Mouse (Mus musculus) mesoderm, embryonic 11.5 days (tissue): Measurements from ENCODE around the gene Rpl23.
"Not testable (repeated sequence)": the region's sequence is repeated elsewhere in the genome, so short reads cannot be mapped to it uniquely, and the experiment has no call there.

Experiments used
- DNase-seq: peaks from one replicate; pipeline ENCODE4 v3.0.0-alpha.2; 2012; ENCODE audit warnings: low read depth, low spot score

The Rpl23 gene

GRCm38 (mm10) chr11:97766154-97766881 is 15.9 kb downstream of the Rpl23 start, which contains the start of gene Cwc25:
Cwc25 (minus strand) TSS chr11:97766556.
- DNase-seq: peak; percentile 95

- no peak for DNase-seq
These were observed 20.6 kb downstream of the Rpl23 start for GRCm38 (mm10) chr11:97761638-97762037.

GRCm38 (mm10) chr11:97758942-97759341 is 23.3 kb downstream of the Rpl23 start:
- DNase-seq: no peak

GRCm38 (mm10) chr11:97758125-97758524 is 24.1 kb downstream of the Rpl23 start:
- no peak for DNase-seq

- no peak for DNase-seq
These were observed 29.0 kb downstream of the Rpl23 start for GRCm38 (mm10) chr11:97753277-97753676.

GRCm38 (mm10) chr11:97748496-97748895 is 33.7 kb downstream of the Rpl23 start:
- no peak for DNase-seq

- no peak for DNase-seq
These were observed 34.5 kb downstream of the Rpl23 start for GRCm38 (mm10) chr11:97747773-97748172.

GRCm38 (mm10) chr11:97745331-97745721 is 36.9 kb downstream of the Rpl23 start:
- no peak for DNase-seq

- DNase-seq: peak; percentile 99
These were observed 37.4 kb downstream of the Rpl23 start for GRCm38 (mm10) chr11:97744718-97745330.

GRCm38 (mm10) chr11:97744063-97744717 is 38.0 kb downstream of the Rpl23 start, which contains the start of gene Pip4k2b:
Pip4k2b (minus strand) TSS chr11:97744704.
- DNase-seq: peak; percentile 41

GRCm38 (mm10) chr11:97743423-97743822 is 38.8 kb downstream of the Rpl23 start:
- no peak for DNase-seq

- DNase-seq: no peak
These were observed 39.6 kb downstream of the Rpl23 start for GRCm38 (mm10) chr11:97742591-97742990.

GRCm38 (mm10) chr11:97742157-97742556 is 40.1 kb downstream of the Rpl23 start:
- no peak for DNase-seq

GRCm38 (mm10) chr11:97740190-97740589 is 42.0 kb downstream of the Rpl23 start:
- DNase-seq: no peak

GRCm38 (mm10) chr11:97739155-97739554 is 43.1 kb downstream of the Rpl23 start:
- DNase-seq: no peak

- DNase-seq: no peak
These were observed 43.5 kb downstream of the Rpl23 start for GRCm38 (mm10) chr11:97738703-97739102.

GRCm38 (mm10) chr11:97737600-97737999 is 44.6 kb downstream of the Rpl23 start:
- no peak for DNase-seq

- DNase-seq: no peak
These were observed 45.6 kb downstream of the Rpl23 start for GRCm38 (mm10) chr11:97736645-97737044.

- not testable (repeated sequence) for DNase-seq
These were observed 47.4 kb downstream of the Rpl23 start for GRCm38 (mm10) chr11:97734810-97735209.

GRCm38 (mm10) chr11:97733689-97734088 is 48.5 kb downstream of the Rpl23 start:
- peak; percentile 55 for DNase-seq

GRCm38 (mm10) chr11:97728730-97729129 is 53.5 kb downstream of the Rpl23 start:
- DNase-seq: no peak

GRCm38 (mm10) chr11:97728311-97728710 is 53.9 kb downstream of the Rpl23 start:
- no peak for DNase-seq
